33 mouse cellular contexts compared by ENCODE assay signal in genomic region chr9:62920877-62921276, GRCm38 (mm10).
DNase-seq lines count a peak whose midpoint lies in the region; ATAC-seq and TF ChIP-seq lines count a peak whose summit lies in the region.
"Had no signal": no experiment of that assay in that cellular context is flagged by ENCODE, and none has a peak within 500 bp of the region (broad histone marks: within the 10 kb centered on the region; RNA-seq: fewer than 3 reads in every experiment).

No protein-coding gene starts in this region.

- H3K4me3 ChIP-seq in spleen, adult 2 months (ENCODE audit: extremely low read depth, insufficient read depth, insufficient read length), result no peak overlapping the region
- H3K4me3 ChIP-seq in forebrain, embryonic 11.5 days (ENCODE audit: low read depth, low read length), result no peak overlapping the region
- H3K4me3 ChIP-seq in midbrain, embryonic 10.5 days, result no peak overlapping the region
- H3K4me3 ChIP-seq: embryonic facial prominence, embryonic 10.5 days; embryonic facial prominence, embryonic 15.5 days; forebrain, embryonic 13.5 days; heart, embryonic 13.5 days; hindbrain, embryonic 12.5 days; intestine, embryonic 15.5 days; layer of hippocampus, adult 2 months; liver, embryonic 12.5 days had no signal

- peak; percentile 42 to 62; a peak in 3 of 4 replicates for ATAC-seq in hematopoietic stem cell, adult 5-6 weeks (replicated peaks in 1 of 2; ENCODE audit: insufficient read depth in 1 of 2, low FRiP score in 2 of 2, low TSS enrichment in 1 of 2, low read depth in 1 of 2, poor library complexity in 2 of 2, severe bottlenecking in 2 of 2)
- ATAC-seq in forebrain, embryonic 11.5 days (replicated peaks; ENCODE audit: low FRiP score), result no peak
- ATAC-seq: activated CD4-positive, CD25-positive, alpha-beta regulatory T cell, adult 4 months; forebrain, embryonic 13.5 days; hindbrain, postnatal 0 days; intestine, embryonic 15.5 days; liver, embryonic 12.5 days; midbrain, embryonic 16.5 days had no signal

- no peak overlapping the region for H3K9ac ChIP-seq in forebrain, embryonic 11.5 days (ENCODE audit: low read length)
- H3K9ac ChIP-seq: embryonic facial prominence, embryonic 15.5 days; forebrain, embryonic 13.5 days; heart, embryonic 13.5 days; hindbrain, embryonic 12.5 days; intestine, embryonic 15.5 days; liver, embryonic 12.5 days had no signal

- peaks cover 24% of the 10 kb centered on the region for H3K36me3 ChIP-seq in spleen, adult 2 months (ENCODE audit: control insufficient read depth, insufficient read depth, low read length)
- H3K36me3 ChIP-seq in forebrain, embryonic 11.5 days (ENCODE audit: control insufficient read depth, insufficient read depth, low read length), result peaks cover 3% of the 10 kb centered on the region; the same call in 1 of the 2 replicates
- H3K36me3 ChIP-seq in midbrain, embryonic 10.5 days, result peaks cover 52% of the 10 kb centered on the region

- 34% methylated on average over 2 of the region's 2 CpGs for WGBS in spleen, adult 2 months
- 85% methylated on average over 2 of the region's 2 CpGs for WGBS in forebrain, embryonic 11.5 days
- WGBS in midbrain, embryonic 10.5 days, result 88% methylated on average over 2 of the region's 2 CpGs

- peak; percentile 6 for DNase-seq in embryo, embryonic 11 days
- DNase-seq in embryo, embryonic 10.5 days (ENCODE audit: low spot score), result no peak
- DNase-seq in spleen, adult 2 months (ENCODE audit: low read depth in 1 of 2, low spot score in 2 of 2), result no peak
- no peak for DNase-seq in spleen, postnatal 10 days (ENCODE audit: low spot score in 2 of 2)
- peak; percentile 56 for DNase-seq in A20 (ENCODE audit: low read depth, low spot score)
- DNase-seq in forebrain, embryonic 11.5 days (ENCODE audit: low spot score), result no peak
- DNase-seq in midbrain, embryonic 10.5 days (ENCODE audit: low spot score), result no peak
- DNase-seq: adrenal gland, adult 2 months; adrenal gland, postnatal 36 days; cerebellum, adult 9-10 months; gastrocnemius, postnatal 25 days; heart, adult 18-20 months; heart, postnatal 14 days; kidney, adult 2 months; kidney, postnatal 36 days; left cerebral cortex, postnatal 4 days; lung, adult 18-20 months; lung, postnatal 10 days; spleen, adult 18-20 months had no signal

- H3K27me3 ChIP-seq in spleen, adult 2 months (ENCODE audit: control insufficient read depth, insufficient read depth, low read length), result no peaks in the 10 kb centered on the region
- H3K27me3 ChIP-seq in forebrain, embryonic 11.5 days (ENCODE audit: control insufficient read depth, insufficient read depth, low read length), result no peaks in the 10 kb centered on the region
- H3K27me3 ChIP-seq in midbrain, embryonic 10.5 days (ENCODE audit: low read depth, poor library complexity, severe bottlenecking), result no peaks in the 10 kb centered on the region
- H3K27me3 ChIP-seq: CH12.LX; embryonic facial prominence, embryonic 15.5 days; forebrain, embryonic 13.5 days; heart, embryonic 13.5 days; hindbrain, embryonic 12.5 days; intestine, embryonic 15.5 days; liver, embryonic 12.5 days had no signal

- no peak for TF ChIP-seq POLR2A in spleen, adult 2 months (IDR thresholded peaks at IDR 0.05; ENCODE audit: low read depth, low read length)

- H3K27ac ChIP-seq in spleen, adult 2 months (ENCODE audit: insufficient read depth, low read length), result peak overlapping the region; percentile 57; the same call in 1 of the 2 replicates
- H3K27ac ChIP-seq in forebrain, embryonic 11.5 days (ENCODE audit: low read depth, low read length), result no peak overlapping the region
- H3K27ac ChIP-seq in midbrain, embryonic 10.5 days (replicated peaks), result no peak overlapping the region
- H3K27ac ChIP-seq: embryonic facial prominence, embryonic 10.5 days; embryonic facial prominence, embryonic 15.5 days; forebrain, embryonic 13.5 days; heart, embryonic 13.5 days; hindbrain, embryonic 12.5 days; hindbrain, postnatal 0 days; intestine, embryonic 15.5 days; layer of hippocampus, adult 2 months; liver, embryonic 12.5 days had no signal

- no peaks in the 10 kb centered on the region; the same call in 1 of the 2 replicates for H3K4me1 ChIP-seq in spleen, adult 2 months (ENCODE audit: control insufficient read depth, insufficient read depth, insufficient read length)
- H3K4me1 ChIP-seq in forebrain, embryonic 11.5 days (replicated peaks; ENCODE audit: control insufficient read depth, insufficient read depth, low read length), result no peaks in the 10 kb centered on the region
- no peaks in the 10 kb centered on the region for H3K4me1 ChIP-seq in midbrain, embryonic 10.5 days
- H3K4me1 ChIP-seq: embryonic facial prominence, embryonic 10.5 days; embryonic facial prominence, embryonic 15.5 days; forebrain, embryonic 13.5 days; hindbrain, embryonic 12.5 days; intestine, embryonic 15.5 days had no signal

- H3K9me3 ChIP-seq in forebrain, embryonic 11.5 days (ENCODE audit: control insufficient read depth, low read length), result no peaks in the 10 kb centered on the region
- peaks cover 8% of the 10 kb centered on the region for H3K9me3 ChIP-seq in midbrain, embryonic 10.5 days (replicated peaks)
- H3K9me3 ChIP-seq: embryonic facial prominence, embryonic 15.5 days; forebrain, embryonic 13.5 days; intestine, embryonic 15.5 days; liver, embryonic 12.5 days had no signal

- H3K4me2 ChIP-seq in forebrain, embryonic 11.5 days (ENCODE audit: low read depth, low read length, severe bottlenecking), result no peak overlapping the region
- H3K4me2 ChIP-seq: embryonic facial prominence, embryonic 15.5 days; forebrain, embryonic 13.5 days; heart, embryonic 13.5 days; hindbrain, embryonic 12.5 days; intestine, embryonic 15.5 days; liver, embryonic 12.5 days; midbrain, embryonic 11.5 days had no signal

- TF ChIP-seq CTCF in spleen, adult 2 months (IDR thresholded peaks at IDR 0.05; ENCODE audit: extremely low read depth, insufficient read depth, insufficient read length, insufficient replicate concordance), result no peak

Comparison
In these comparisons a context has a peak if more than half of its experiments do, and no peak if none do; other contexts are left out.
1. DNase-seq: peak in embryo, embryonic 11 days (single experiment) and A20 (single experiment); none in embryo, embryonic 10.5 days (single experiment), spleen, adult 2 months (0 of 2), spleen, postnatal 10 days (0 of 2), forebrain, embryonic 11.5 days (single experiment) and midbrain, embryonic 10.5 days (single experiment).